Mouse (Mus musculus): ENCODE data around the gene Kit.

The Kit gene

DNA sequence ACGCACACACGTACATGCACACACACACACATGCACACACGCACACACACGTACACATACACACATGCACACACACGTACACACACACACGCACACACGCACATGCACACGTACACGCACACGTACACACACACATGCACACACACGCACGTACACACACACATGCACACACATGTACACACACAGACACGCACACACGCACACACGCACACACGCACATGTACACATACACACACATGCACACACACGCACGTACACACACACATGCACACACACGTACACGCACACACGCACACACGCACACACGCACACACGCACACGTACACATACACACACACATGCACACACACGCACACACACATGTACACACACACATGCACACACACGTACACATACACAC, 85.6 kb downstream of the Kit start:
- ChIA-PET CTCF (no interaction called here), POLR2A (interaction anchor here in 2 of 4 experiments (0.6 to 1.7 kb wide), 5 partner anchors 8 to 1581 kb away, joined by 3 to 4 read pairs (median 4); partner anchors contain the start of gene Kit (in 1 of the 2))

DNA sequence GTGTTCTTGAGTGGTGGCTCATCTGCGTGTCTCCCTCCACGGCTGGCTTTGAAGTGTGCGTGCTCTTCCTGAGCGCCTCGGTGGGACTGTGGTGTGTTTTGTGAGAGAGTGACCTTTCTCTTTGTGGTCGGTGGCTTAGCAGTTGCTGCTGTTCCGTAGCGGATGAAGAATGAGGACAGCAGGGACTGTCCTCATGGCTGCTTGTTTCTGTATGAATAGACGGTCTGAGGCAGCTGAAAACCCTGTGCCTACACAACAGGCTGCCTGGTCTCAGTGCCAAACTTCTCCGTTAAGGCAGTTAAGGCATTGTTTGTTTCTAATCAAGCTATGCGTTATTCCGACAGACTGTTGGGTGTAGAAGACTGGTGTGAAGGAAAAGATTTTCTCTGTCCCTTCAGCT, 87.8 kb downstream of the Kit start:
- CTCF ChIA-PET = no interaction called here
- POLR2A ChIA-PET = interaction anchor here in 3 of 4 experiments (0.6 to 2.7 kb wide), 8 partner anchors 11 to 190 kb away, joined by 3 to 9 read pairs (median 4); partner anchors contain the start of gene Kit (in 2 of the 3)

DNA sequence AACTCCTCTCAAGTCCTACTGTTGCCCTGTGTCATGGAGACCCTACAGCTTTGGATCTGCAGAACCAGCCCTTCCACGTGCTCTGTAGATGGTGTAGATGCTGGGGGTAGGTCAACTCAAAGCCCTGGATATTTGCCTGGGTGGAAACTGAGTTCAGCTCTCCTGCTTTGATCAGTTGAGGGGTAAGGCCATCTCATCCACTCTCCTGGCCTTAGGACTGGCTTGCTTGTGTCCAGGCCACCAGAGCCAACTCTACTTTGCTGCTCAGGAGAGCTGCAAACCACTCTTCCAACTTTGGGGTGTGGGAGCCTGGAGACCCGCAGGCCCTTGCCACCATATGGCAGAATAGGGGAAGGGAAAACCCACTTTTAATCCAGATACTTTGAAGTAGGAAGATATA, 89.1 kb downstream of the Kit start:
- CTCF ChIA-PET = no interaction called here
- POLR2A ChIA-PET = interaction anchor here in 2 of 4 experiments (0.7 to 2.7 kb wide), 3 partner anchors 9 to 89 kb away, joined by 3 to 9 read pairs (median 5); partner anchors contain the start of gene Kit (in 1 of the 2)

DNA sequence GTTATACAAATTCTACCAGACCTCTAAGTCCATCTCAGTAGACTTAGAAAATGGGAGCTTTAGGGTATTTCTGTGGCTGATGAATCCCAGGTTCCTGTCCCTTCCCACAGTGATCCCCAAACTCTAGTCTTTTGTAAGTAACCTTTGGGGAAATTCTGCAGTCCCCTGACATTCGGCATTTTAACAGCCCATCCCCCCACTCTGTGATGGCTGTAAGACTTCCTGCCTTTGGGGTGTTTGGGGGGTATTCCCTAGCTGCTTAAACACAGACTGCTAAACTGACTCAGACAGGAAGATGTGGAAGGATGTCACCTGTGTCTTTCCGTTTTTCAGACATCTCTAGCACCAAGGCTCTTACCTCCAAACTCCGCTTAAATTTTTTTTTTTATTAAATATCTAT, 92.4 kb downstream of the Kit start:
- POLR2A ChIA-PET = interaction anchor here in 1 of 4 experiments (0.7 to 1.4 kb wide), 3 partner anchors 14 to 92 kb away, joined by 3 to 6 read pairs (median 3); partner anchors contain the start of gene Kit
- CTCF ChIA-PET = interaction anchor here in 1 of 4 experiments (0.5 to 0.6 kb wide), 2 partner anchors 12 to 449 kb away, joined by 3 to 7 read pairs; no protein-coding TSS in a partner anchor

DNA sequence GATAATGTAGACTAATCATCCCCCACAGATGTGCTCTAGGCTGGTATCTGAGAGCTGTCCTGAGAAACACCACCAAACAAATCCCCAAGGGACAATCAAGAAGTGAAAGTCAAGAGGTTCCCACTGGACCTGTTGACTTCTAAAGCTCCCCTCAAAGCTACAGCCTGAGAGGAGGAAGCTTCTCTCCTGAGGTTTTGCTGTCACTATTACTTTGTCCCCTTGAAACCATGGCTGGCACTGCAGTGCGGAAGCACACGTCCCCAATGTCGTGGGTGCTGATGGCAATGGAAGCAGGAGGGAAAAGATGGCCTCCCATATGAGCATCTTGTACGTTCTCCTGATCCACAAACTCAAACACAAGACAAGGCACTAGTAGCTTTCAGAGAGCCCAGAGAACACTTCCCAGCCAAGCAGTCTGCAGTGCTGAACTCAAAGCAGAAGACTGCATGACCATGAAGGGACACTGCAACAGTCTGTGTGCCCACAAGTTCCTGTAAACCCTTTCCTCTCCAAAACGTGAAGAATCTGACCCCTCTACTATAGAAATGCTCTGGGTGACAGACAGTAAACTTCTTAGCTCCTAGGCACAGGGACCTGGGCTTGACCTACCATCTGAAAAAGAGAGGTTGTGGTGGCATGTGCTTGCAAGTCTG, 96.5 kb downstream of the Kit start:
- POLR2A ChIA-PET = interaction anchor here in 2 of 4 experiments (0.8 to 1.3 kb wide), 5 partner anchors 14 to 95 kb away, joined by 3 to 4 read pairs (median 3); no protein-coding TSS in a partner anchor
- CTCF ChIA-PET = no interaction called here

DNA sequence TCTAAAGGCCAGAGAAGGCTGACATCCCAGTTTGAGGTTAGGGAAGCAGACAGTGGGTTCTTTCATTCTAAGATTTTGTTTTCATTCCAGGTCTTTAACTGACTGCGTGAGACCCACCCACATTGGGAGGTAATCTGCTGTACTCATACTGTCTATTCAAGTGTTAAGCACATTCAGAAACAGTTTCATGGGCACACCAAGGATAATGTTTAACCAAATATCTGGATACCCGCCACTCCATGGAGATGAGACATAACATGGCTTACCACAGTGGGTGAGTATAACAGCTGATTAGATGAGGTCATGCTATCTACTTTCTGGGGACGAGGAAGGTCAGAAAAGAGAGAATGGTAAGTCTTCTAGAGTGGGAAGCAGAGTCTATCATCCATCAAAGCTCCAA, 101.3 kb downstream of the Kit start:
- CTCF ChIA-PET = no interaction called here
- POLR2A ChIA-PET = interaction anchor here in 3 of 4 experiments (0.5 to 2.7 kb wide), 3 partner anchors 26 to 159 kb away, joined by 3 to 6 read pairs (median 3); partner anchors contain the start of gene Kit (in 1 of the 3)

DNA sequence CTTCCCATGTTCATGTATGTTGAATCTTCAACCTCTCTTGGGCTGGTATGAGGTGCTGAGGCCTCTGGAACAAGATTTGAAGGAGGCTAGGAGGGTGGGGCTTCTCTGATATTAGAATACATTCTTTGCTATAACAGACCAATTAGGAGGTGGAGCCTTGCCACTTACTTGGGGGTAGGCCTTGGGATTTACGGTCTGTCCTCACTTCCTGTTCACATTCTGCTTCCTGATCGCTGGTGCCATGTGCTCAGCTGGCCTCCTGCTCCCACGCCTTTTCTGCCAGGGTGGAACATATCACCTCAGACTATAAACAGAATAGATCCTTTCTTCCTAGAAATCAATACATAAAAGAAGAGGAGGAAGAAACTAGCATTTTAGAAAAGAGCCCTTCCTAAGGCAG, 105.2 kb downstream of the Kit start:
- CTCF ChIA-PET = no interaction called here
- POLR2A ChIA-PET = no interaction called here

DNA sequence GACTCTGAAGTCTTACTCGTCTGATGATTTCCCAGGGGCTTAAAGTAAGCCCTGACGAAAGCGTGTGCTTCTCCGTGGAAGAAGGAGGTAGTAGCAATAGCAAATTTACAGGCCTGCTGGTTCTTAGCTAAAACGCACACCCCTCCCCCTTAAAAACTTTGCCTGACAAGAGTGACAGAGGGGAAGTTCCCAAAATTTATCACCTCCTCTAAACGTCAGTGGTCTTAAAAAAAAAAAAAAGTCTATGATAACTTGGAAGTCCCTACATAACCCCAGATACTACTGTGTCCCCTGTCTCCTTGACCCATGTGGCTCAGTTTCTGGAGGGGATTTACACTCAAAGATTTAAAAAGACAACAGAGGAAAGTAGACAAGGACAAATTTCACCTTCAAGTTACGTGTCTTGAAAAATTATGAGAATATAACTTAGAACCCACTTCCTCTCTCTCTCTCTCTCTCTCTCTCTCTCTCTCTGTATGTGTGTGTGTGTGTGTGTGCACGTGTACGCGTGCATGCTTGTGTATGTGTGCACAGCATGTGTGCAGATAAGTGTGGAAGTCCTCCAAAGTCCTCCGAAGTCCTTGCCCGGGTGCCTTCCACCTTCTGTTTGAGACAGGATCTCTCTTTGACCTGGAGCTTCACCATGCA, 120.6 kb downstream of the Kit start:
- ChIA-PET CTCF (no interaction called here), POLR2A (no interaction called here)

DNA sequence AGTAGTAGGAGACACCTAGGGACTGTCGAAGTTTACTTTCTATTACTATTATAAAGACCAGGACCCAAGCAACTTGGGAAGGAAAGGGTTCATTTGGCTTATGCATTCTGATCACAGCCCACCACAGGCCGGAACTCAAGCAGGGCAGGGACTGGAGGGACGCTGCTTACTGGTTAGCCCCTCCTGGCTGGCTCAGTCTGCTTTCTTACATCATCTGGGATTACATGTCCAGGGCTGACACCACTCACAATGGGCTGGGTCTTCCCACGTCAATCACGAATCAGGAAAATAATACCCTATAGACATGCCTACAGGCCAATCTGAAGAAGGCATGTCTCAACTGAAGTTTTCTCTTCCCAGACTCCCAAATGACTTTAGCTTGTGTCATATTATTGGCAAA, 122.2 kb downstream of the Kit start:
- CTCF ChIA-PET = no interaction called here
- POLR2A ChIA-PET = no interaction called here

DNA sequence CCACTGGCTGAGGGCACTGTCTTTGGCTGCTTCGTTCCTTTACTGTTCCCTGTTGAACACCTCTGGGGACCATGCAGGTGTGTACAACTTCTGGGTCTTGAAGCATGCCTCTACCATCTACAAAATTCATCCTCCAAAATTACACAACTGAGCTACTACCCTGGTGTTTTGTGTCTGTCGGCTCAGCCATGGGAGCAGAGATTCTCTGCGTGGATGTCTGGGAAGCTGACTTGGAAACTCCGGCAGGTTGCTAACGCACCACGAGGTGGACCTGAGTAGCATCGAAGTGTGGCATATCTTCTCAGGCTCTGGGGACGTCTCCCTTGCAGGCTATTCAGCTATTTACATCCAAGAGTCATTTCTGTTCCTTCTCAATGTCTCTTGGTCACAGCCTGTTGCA, 123.8 kb downstream of the Kit start:
- CTCF ChIA-PET = no interaction called here
- POLR2A ChIA-PET = interaction anchor here in 2 of 4 experiments (0.6 to 0.9 kb wide), 2 partner anchors 97 to 124 kb away, joined by 3 read pairs; partner anchors contain the start of gene Kit (in 1 of the 2)

DNA sequence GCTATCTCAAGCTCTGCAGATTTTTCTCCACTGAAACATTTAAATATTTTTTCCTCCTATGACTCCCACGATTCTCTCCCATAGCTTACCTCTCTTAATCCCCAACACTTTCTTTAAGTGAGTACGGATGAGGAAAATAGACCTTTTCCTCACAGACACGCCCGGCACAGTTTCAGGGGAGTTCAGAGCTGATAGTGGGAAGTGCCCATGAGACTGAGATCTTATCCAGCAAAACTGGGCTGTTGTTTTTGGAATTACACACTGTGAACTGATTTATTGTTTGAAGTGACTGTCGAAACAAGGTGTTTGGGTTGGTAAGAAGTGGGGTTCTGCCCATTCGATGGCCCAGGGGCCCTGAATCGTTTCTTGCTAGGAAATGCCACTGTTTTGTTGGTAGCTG, 124.4 kb downstream of the Kit start:
- CTCF ChIA-PET = interaction anchor here in 1 of 4 experiments (0.7 kb wide), 1 partner anchor 466 kb away, joined by 5 read pairs; no protein-coding TSS in a partner anchor
- POLR2A ChIA-PET = interaction anchor here in 2 of 4 experiments (0.6 to 0.9 kb wide), 2 partner anchors 97 to 124 kb away, joined by 3 read pairs; partner anchors contain the start of gene Kit (in 1 of the 2)

DNA sequence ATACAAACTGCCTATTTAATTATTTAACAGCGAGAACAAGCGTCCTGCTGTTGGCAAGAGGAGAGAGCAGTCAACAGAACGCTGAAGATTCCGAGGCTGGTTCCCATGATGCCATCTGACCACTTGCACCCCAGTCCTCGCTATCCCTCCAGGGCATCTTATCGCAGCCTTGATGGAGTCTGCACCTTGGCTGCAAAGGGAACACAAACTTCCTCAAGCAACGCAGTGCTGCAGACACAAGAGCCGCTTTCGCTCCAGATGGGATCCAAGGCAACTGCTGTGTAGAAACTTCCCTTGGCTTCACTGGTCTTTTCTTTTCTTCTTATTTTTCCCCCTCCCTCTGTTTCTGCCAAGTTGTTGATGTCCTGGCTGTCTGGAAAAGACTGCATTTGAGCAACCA, 124.8 kb downstream of the Kit start:
- ChIA-PET CTCF (interaction anchor here in 1 of 4 experiments (0.7 kb wide), 1 partner anchor 467 kb away, joined by 5 read pairs; no protein-coding TSS in a partner anchor), POLR2A (no interaction called here)

DNA sequence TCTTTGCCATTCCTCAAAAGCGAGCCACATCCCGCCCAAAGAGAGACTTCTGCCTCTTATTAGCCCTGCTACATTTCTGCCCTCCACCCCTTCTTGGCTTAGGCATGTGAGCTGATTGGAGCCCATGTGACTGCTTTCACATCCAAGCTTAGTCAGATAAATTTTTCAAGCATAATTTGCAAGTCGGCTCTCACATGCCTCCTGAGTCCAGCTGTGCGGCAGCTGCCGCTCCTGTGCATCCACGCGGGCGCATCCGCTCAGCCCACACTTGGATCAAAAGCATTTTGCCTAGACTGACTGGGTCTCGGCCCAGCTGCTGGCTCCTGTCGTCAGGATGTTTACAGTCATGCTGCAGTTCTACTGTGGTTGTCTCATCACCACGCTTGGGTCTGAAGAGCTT, 126.9 kb downstream of the Kit start:
- POLR2A ChIA-PET = interaction anchor here in 2 of 4 experiments (0.6 to 1.1 kb wide), 2 partner anchors 127 to 363 kb away, joined by 3 to 4 read pairs; partner anchors contain the start of gene Kit (in 1 of the 2)
- CTCF ChIA-PET = interaction anchor here in 1 of 4 experiments (0.6 kb wide), 1 partner anchor 228 kb away, joined by 3 read pairs; no protein-coding TSS in a partner anchor

DNA sequence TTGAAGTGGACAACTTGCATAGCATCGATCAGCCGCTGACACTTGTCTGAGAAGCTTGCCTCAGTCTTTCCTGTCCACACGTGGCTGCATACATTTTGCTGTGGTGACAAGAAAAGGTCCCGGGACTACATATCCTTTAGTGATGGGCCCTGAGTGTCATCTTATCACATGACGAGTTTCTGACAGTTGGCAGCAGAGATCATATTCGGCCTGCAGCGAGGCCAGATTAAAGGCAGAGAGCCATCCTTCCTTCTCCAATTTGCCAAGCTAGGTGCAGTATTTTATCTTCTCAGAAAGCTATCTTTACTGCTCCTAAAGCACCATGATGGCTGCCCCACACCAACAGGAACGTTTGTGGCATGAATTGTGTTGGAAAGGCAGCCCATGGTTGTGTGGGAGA, 127.4 kb downstream of the Kit start:
- CTCF ChIA-PET = interaction anchor here in 1 of 4 experiments (0.6 kb wide), 1 partner anchor 227 kb away, joined by 3 read pairs; no protein-coding TSS in a partner anchor
- POLR2A ChIA-PET = interaction anchor here in 2 of 4 experiments (0.6 to 1.1 kb wide), 3 partner anchors 127 to 1775 kb away, joined by 3 to 4 read pairs (median 3); partner anchors contain the start of gene Kit (in 1 of the 2)

DNA sequence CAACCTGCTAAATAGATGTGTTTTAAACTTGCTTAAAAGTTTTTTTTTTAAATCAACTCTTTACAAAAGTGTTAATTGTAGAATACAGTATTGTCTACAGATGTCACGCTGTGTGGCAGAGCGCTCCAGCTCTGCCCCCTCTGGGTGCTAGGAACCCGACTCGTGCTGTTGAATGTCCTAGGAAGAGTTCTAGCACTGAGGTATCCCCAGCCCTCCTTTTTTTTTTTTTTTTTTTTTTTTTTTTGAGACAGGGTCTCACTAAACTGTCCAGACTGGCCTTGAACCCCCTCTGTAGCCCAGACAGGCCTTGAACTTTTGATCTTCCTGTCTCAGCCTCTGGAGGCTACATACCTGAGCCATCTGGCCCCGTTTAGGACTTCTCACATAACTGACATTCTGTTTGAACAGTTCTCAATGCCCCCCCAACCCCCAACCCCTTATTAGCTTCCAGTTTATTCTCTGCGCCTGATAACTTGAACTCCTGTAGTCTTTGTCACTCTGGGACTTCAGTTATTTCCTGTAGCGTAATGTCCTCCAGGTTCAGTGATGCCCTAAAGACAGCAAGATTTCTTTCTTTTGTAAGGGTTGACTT, 130.0 kb downstream of the Kit start:
- ChIA-PET POLR2A (no interaction called here), CTCF (interaction anchor here in 1 of 4 experiments (0.7 kb wide), 1 partner anchor 1347 kb away, joined by 3 read pairs; no protein-coding TSS in a partner anchor)

DNA sequence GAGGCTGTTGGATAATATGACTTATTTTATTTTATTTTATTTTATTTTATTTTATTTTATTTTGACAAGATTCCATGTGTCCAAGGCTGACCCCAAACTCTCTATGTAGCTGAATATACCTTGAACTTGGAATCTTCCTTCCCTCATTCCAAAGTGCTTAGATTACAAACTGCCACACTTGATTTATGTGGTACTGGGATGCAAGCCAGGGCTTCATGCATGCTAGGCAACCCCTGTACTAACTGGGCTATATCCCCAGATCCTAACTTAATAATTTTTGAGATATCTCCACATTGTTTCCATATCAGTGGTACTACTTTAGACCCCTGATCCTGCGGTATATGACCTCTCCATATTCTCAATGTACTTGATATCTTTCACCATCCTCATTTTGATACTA, 130.7 kb downstream of the Kit start:
- ChIA-PET POLR2A (no interaction called here), CTCF (no interaction called here)

Measured in embryonic stem cell, embryonic (primary cell).